Mouse (Mus musculus): ENCODE data around the gene AI413582. TPM values are rescaled to one million over a fixed set of nuclear protein-coding genes. Genes with fewer than 3 reads are reported as not detected.

The AI413582 gene
- total RNA-seq, 2 experiments from 2014 or later, result 85.5 to 94.2 TPM

GRCm38 (mm10) chr17:27557181-27557926 is 8.2 kb downstream of the AI413582 start:
- intact Hi-C loops (cut with DNase I), result no loop called here
- DNase-seq (ENCODE audit: low spot score in 2 of 2), result no peak

GRCm38 (mm10) chr17:27556315-27557011 is 9.1 kb downstream of the AI413582 start, which contains the start of gene Hmga1:
Gene Hmga1, plus strand, starts transcription at chr17:27556497.
- peak; percentile 78 to 83 for DNase-seq (ENCODE audit: low spot score in 2 of 2)
- intact Hi-C loops (cut with DNase I), result no loop called here

- intact Hi-C loops (cut with DNase I), result no loop called here
- DNase-seq (ENCODE audit: low spot score in 2 of 2), result no peak
Observed at GRCm38 (mm10) chr17:27555512-27556172, 9.9 kb downstream of the AI413582 start.

GRCm38 (mm10) chr17:27555075-27555511 is 10.5 kb downstream of the AI413582 start:
- intact Hi-C loops (cut with DNase I), result no loop called here
- no peak for DNase-seq (ENCODE audit: low spot score in 2 of 2)

GRCm38 (mm10) chr17:27554062-27554960 is 11.2 kb downstream of the AI413582 start:
- no peak for DNase-seq (ENCODE audit: low spot score in 2 of 2)
- intact Hi-C loops (cut with DNase I), result no loop called here

- no peak for DNase-seq (ENCODE audit: low spot score in 2 of 2)
- intact Hi-C loops (cut with DNase I), result no loop called here
Observed at GRCm38 (mm10) chr17:27552215-27553201, 13.0 kb downstream of the AI413582 start.

GRCm38 (mm10) chr17:27551393-27551940 is 14.1 kb downstream of the AI413582 start:
- intact Hi-C loops (cut with DNase I), result no loop called here
- DNase-seq (ENCODE audit: low spot score in 2 of 2), result no peak

- no peak for DNase-seq (ENCODE audit: low spot score in 2 of 2)
- intact Hi-C loops (cut with DNase I), result no loop called here
Observed at GRCm38 (mm10) chr17:27549234-27549633, 16.3 kb downstream of the AI413582 start.

GRCm38 (mm10) chr17:27547253-27547868 is 18.2 kb downstream of the AI413582 start:
- no peak for DNase-seq (ENCODE audit: low spot score in 2 of 2)
- intact Hi-C loops (cut with DNase I), result no loop called here

- DNase-seq (ENCODE audit: low spot score in 2 of 2), result no peak
- intact Hi-C loops (cut with DNase I), result no loop called here
Observed at GRCm38 (mm10) chr17:27546574-27547085, 18.9 kb downstream of the AI413582 start.

GRCm38 (mm10) chr17:27545991-27546390 is 19.6 kb downstream of the AI413582 start:
- intact Hi-C loops (cut with DNase I), result no loop called here
- DNase-seq (ENCODE audit: low spot score in 2 of 2), result no peak

GRCm38 (mm10) chr17:27544551-27544950 is 21.0 kb downstream of the AI413582 start:
- DNase-seq (ENCODE audit: low spot score in 2 of 2), result peak in 1 of 2 experiments; percentile 53
- intact Hi-C loops (cut with DNase I), result no loop called here

GRCm38 (mm10) chr17:27541984-27542383 is 23.6 kb downstream of the AI413582 start:
- no peak for DNase-seq (ENCODE audit: low spot score in 2 of 2)
- intact Hi-C loops (cut with DNase I), result no loop called here

GRCm38 (mm10) chr17:27541261-27541660 is 24.3 kb downstream of the AI413582 start:
- intact Hi-C loops (cut with DNase I), result no loop called here
- no peak for DNase-seq (ENCODE audit: low spot score in 2 of 2)

GRCm38 (mm10) chr17:27534718-27535117 is 30.8 kb downstream of the AI413582 start:
- DNase-seq (ENCODE audit: low spot score in 2 of 2), result peak; percentile 83 to 88
- intact Hi-C loops (cut with DNase I), result loop anchor here (2.0 kb wide), 1 partner anchor 234 kb away; no protein-coding TSS in a partner anchor

- no peak for DNase-seq (ENCODE audit: low spot score in 2 of 2)
- intact Hi-C loops (cut with DNase I), result no loop called here
Observed at GRCm38 (mm10) chr17:27533354-27533753, 32.2 kb downstream of the AI413582 start.

- DNase-seq (ENCODE audit: low spot score in 2 of 2), result no peak
- intact Hi-C loops (cut with DNase I), result no loop called here
Observed at GRCm38 (mm10) chr17:27532095-27532494, 33.5 kb downstream of the AI413582 start.

All from left cerebral cortex, postnatal 36 days (tissue).